Mouse (Mus musculus): ENCODE measurements around the gene U2af1. TPM values are rescaled to one million over a fixed set of nuclear protein-coding genes. Genes with fewer than 3 reads are reported as not detected.

The U2af1 gene
- polyA plus RNA-seq, 1 experiment, result 195 TPM

- Histone ChIP-seq H3K27ac (ENCODE audit: insufficient read depth, low read length) (no peak overlapping the region), H3K4me3 (ENCODE audit: insufficient read depth, low read length) (no peak overlapping the region), H3K4me1 (ENCODE audit: control insufficient read depth, insufficient read depth, low read length) (no peaks in the 10 kb centered on the region)
- TF ChIP-seq POLR2A (IDR thresholded peaks at IDR 0.05; ENCODE audit: low read depth, low read length) (no peak), CTCF (IDR thresholded peaks at IDR 0.05; ENCODE audit: borderline replicate concordance, insufficient read depth, low read length) (no peak)
Observed at GRCm38 (mm10) chr17:31668306-31668705, 9.6 kb upstream of the U2af1 start.

GRCm38 (mm10) chr17:31664760-31665159, 6.1 kb upstream of the U2af1 start:
- TF ChIP-seq POLR2A (IDR thresholded peaks at IDR 0.05; ENCODE audit: low read depth, low read length), result no peak
- peak; percentile 80 for TF ChIP-seq CTCF (IDR thresholded peaks at IDR 0.05; ENCODE audit: borderline replicate concordance, insufficient read depth, low read length)
- H3K27ac ChIP-seq (ENCODE audit: insufficient read depth, low read length), result no peak overlapping the region
- no peak overlapping the region for H3K4me3 ChIP-seq (ENCODE audit: insufficient read depth, low read length)
- H3K4me1 ChIP-seq (ENCODE audit: control insufficient read depth, insufficient read depth, low read length), result no peaks in the 10 kb centered on the region

GRCm38 (mm10) chr17:31662855-31663254, 4.2 kb upstream of the U2af1 start:
- TF ChIP-seq POLR2A (IDR thresholded peaks at IDR 0.05; ENCODE audit: low read depth, low read length), result no peak
- no peak for TF ChIP-seq CTCF (IDR thresholded peaks at IDR 0.05; ENCODE audit: borderline replicate concordance, insufficient read depth, low read length)
- Histone ChIP-seq H3K4me1 (ENCODE audit: control insufficient read depth, insufficient read depth, low read length) (peaks cover 2% of the 10 kb centered on the region; the same call in 1 of the 2 replicates), H3K27ac (ENCODE audit: insufficient read depth, low read length) (no peak overlapping the region), H3K4me3 (ENCODE audit: insufficient read depth, low read length) (no peak overlapping the region)

- H3K4me3 ChIP-seq (ENCODE audit: insufficient read depth, low read length), result no peak overlapping the region
- H3K27ac ChIP-seq (ENCODE audit: insufficient read depth, low read length), result no peak overlapping the region
- TF ChIP-seq POLR2A (IDR thresholded peaks at IDR 0.05; ENCODE audit: low read depth, low read length) (no peak), CTCF (IDR thresholded peaks at IDR 0.05; ENCODE audit: borderline replicate concordance, insufficient read depth, low read length) (no peak)
- H3K4me1 ChIP-seq (ENCODE audit: control insufficient read depth, insufficient read depth, low read length), result peaks cover 2% of the 10 kb centered on the region; the same call in 1 of the 2 replicates
Observed at GRCm38 (mm10) chr17:31660661-31661250, 2.1 kb upstream of the U2af1 start.

- Histone ChIP-seq H3K4me1 (ENCODE audit: control insufficient read depth, insufficient read depth, low read length) (peaks cover 2% of the 10 kb centered on the region; the same call in 1 of the 2 replicates), H3K4me3 (ENCODE audit: insufficient read depth, low read length) (peak overlapping the region; percentile 93), H3K27ac (ENCODE audit: insufficient read depth, low read length) (peak overlapping the region; percentile 42; the same call in 1 of the 2 replicates)
- TF ChIP-seq CTCF (IDR thresholded peaks at IDR 0.05; ENCODE audit: borderline replicate concordance, insufficient read depth, low read length) (no peak), POLR2A (IDR thresholded peaks at IDR 0.05; ENCODE audit: low read depth, low read length) (no peak)
Observed at GRCm38 (mm10) chr17:31658136-31658467, 590 bp downstream of the U2af1 start.

GRCm38 (mm10) chr17:31657141-31657983, 1.3 kb downstream of the U2af1 start:
- peak overlapping the region; percentile 93 for H3K4me3 ChIP-seq (ENCODE audit: insufficient read depth, low read length)
- peaks cover 2% of the 10 kb centered on the region; the same call in 1 of the 2 replicates for H3K4me1 ChIP-seq (ENCODE audit: control insufficient read depth, insufficient read depth, low read length)
- peak overlapping the region; percentile 42; the same call in 1 of the 2 replicates for H3K27ac ChIP-seq (ENCODE audit: insufficient read depth, low read length)
- TF ChIP-seq POLR2A (IDR thresholded peaks at IDR 0.05; ENCODE audit: low read depth, low read length) (no peak), CTCF (IDR thresholded peaks at IDR 0.05; ENCODE audit: borderline replicate concordance, insufficient read depth, low read length) (no peak)

- H3K4me1 ChIP-seq (ENCODE audit: control insufficient read depth, insufficient read depth, low read length), result peaks cover 2% of the 10 kb centered on the region; the same call in 1 of the 2 replicates
- no peak for TF ChIP-seq CTCF (IDR thresholded peaks at IDR 0.05; ENCODE audit: borderline replicate concordance, insufficient read depth, low read length)
- TF ChIP-seq POLR2A (IDR thresholded peaks at IDR 0.05; ENCODE audit: low read depth, low read length), result no peak
- no peak overlapping the region for H3K4me3 ChIP-seq (ENCODE audit: insufficient read depth, low read length)
- H3K27ac ChIP-seq (ENCODE audit: insufficient read depth, low read length), result no peak overlapping the region
Observed at GRCm38 (mm10) chr17:31656682-31657081, 2.0 kb downstream of the U2af1 start.

- H3K27ac ChIP-seq (ENCODE audit: insufficient read depth, low read length), result no peak overlapping the region
- no peak overlapping the region for H3K4me3 ChIP-seq (ENCODE audit: insufficient read depth, low read length)
- TF ChIP-seq CTCF (IDR thresholded peaks at IDR 0.05; ENCODE audit: borderline replicate concordance, insufficient read depth, low read length), result no peak
- TF ChIP-seq POLR2A (IDR thresholded peaks at IDR 0.05; ENCODE audit: low read depth, low read length), result no peak
- peaks cover 2% of the 10 kb centered on the region; the same call in 1 of the 2 replicates for H3K4me1 ChIP-seq (ENCODE audit: control insufficient read depth, insufficient read depth, low read length)
Observed at GRCm38 (mm10) chr17:31655366-31655765, 3.3 kb downstream of the U2af1 start.

- Histone ChIP-seq H3K4me3 (ENCODE audit: insufficient read depth, low read length) (no peak overlapping the region), H3K27ac (ENCODE audit: insufficient read depth, low read length) (no peak overlapping the region), H3K4me1 (ENCODE audit: control insufficient read depth, insufficient read depth, low read length) (no peaks in the 10 kb centered on the region; the same call in 1 of the 2 replicates)
- TF ChIP-seq CTCF (IDR thresholded peaks at IDR 0.05; ENCODE audit: borderline replicate concordance, insufficient read depth, low read length), result no peak
- no peak for TF ChIP-seq POLR2A (IDR thresholded peaks at IDR 0.05; ENCODE audit: low read depth, low read length)
Observed at GRCm38 (mm10) chr17:31653277-31653676, 5.4 kb downstream of the U2af1 start.

GRCm38 (mm10) chr17:31652152-31652551, 6.5 kb downstream of the U2af1 start:
- TF ChIP-seq CTCF (IDR thresholded peaks at IDR 0.05; ENCODE audit: borderline replicate concordance, insufficient read depth, low read length), result no peak
- TF ChIP-seq POLR2A (IDR thresholded peaks at IDR 0.05; ENCODE audit: low read depth, low read length), result no peak
- no peak overlapping the region for H3K27ac ChIP-seq (ENCODE audit: insufficient read depth, low read length)
- H3K4me1 ChIP-seq (ENCODE audit: control insufficient read depth, insufficient read depth, low read length), result no peaks in the 10 kb centered on the region; the same call in 1 of the 2 replicates
- no peak overlapping the region for H3K4me3 ChIP-seq (ENCODE audit: insufficient read depth, low read length)
